ENCODE assay signal across 17 mouse cellular contexts in the genomic region with DNA sequence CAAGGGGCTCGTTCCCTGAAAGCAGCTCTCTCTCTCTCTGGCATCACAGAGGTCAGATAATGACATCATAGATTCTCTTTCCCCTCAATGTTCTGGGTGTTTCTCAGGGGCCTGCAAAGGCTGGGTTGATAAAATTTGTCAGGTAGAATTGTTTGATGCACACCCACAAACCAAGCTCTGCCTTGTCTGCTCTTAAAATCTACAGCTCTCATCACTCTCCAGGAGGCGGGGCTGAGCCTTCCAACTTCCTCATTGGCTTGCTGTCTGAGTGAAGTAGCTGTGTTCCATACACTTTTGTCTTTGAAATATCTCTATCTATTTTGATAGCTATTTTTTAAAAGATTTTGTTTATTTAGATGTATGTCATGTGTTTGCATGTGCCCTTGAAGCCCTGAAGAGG.
"Had no signal": no experiment of that assay in that cellular context is flagged by ENCODE, and none has a peak within 500 bp of the region (broad histone marks: within the 10 kb centered on the region; RNA-seq: fewer than 3 reads in every experiment).

No protein-coding gene starts in this region.

- H3K27ac ChIP-seq: layer of hippocampus, adult 2 months; limb, embryonic 13.5 days; liver, embryonic 14.5 days; midbrain, embryonic 13.5 days; neural tube, embryonic 15.5 days had no signal

- DNase-seq: kidney, adult 11 months; kidney, adult 9 months; kidney, postnatal 10 days; kidney, postnatal 4 days; left cerebral cortex, postnatal 4 days; lung, adult 2 months; lung, postnatal 4 days; right cerebral cortex, postnatal 14 days; thymus, adult 18-20 months; thymus, postnatal 25 days had no signal

- ATAC-seq: lung, postnatal 0 days; midbrain, embryonic 13.5 days had no signal

- H3K27me3 ChIP-seq: limb, embryonic 13.5 days; midbrain, embryonic 13.5 days; neural tube, embryonic 15.5 days had no signal

- H3K9me3 ChIP-seq: limb, embryonic 13.5 days; midbrain, embryonic 13.5 days; neural tube, embryonic 15.5 days had no signal

- H3K4me1 ChIP-seq: limb, embryonic 13.5 days; midbrain, embryonic 13.5 days; neural tube, embryonic 15.5 days had no signal

- H3K4me3 ChIP-seq: layer of hippocampus, adult 2 months; limb, embryonic 13.5 days; midbrain, embryonic 13.5 days; myocyte; neural tube, embryonic 15.5 days had no signal

- H3K9ac ChIP-seq: limb, embryonic 13.5 days; liver, embryonic 14.5 days; midbrain, embryonic 13.5 days; neural tube, embryonic 15.5 days had no signal

- H3K36me3 ChIP-seq: limb, embryonic 13.5 days; midbrain, embryonic 13.5 days; neural tube, embryonic 15.5 days had no signal
